Mouse (Mus musculus): ENCODE results near the gene Pex6. TPM values are rescaled to one million over a fixed set of nuclear protein-coding genes. Genes with fewer than 3 reads are reported as not detected.
A peak's percentile ranks its signal among the peaks of the same experiment; 100 is the strongest.
"Not testable (repeated sequence)": the region's sequence is repeated elsewhere in the genome, so short reads cannot be mapped to it uniquely, and the experiment has no call there.

Gene Pex6
- total RNA-seq, 2 experiments from 2014 or later = 17.6 to 19.6 TPM

DNA sequence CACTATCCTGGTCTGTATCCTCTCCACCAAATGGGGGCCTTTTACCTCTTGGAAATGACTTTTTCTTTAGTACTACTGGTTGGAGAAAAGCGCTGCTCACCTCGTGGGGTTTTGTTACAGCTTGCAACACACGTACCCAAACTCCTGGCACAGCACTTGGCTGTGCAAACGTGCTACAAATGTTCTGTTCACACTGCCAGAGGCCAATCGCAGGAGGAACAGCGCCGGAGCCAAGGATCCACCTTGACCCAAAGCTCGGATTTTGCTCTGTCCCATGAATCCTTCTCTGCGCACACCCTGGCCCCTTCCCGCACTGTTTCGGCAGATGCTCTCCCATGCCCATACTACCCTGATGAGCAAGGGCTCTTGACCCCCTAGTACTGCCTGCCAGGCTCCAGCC is 17.2 kb downstream of the Pex6 start:
- DNase-seq (ENCODE audit: low spot score in 2 of 2) = no peak

DNA sequence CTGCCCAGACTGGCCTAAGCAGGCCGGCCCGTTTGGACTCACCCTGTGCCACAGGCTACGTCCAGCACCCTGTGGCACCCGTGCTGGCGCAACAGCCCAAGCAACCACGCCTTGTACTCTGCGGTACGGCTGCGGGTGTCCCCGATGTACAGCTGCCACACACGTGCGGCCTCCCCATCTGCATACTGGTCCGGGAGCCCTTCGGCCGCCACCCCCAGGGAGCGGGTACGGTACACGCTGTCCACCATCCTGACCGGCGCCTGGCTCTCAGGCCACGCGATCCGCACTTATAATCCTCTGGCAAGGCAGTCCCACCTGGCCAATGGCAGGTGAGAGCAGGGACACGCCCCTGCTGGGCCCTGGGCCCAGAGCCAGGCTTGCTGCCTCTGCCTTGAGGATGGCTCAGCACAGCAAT is 17.6 kb downstream of the Pex6 start, which contains the start of gene Gnmt:
Gene Gnmt, minus strand, starts transcription at position 265 of the 415 bp plus-strand sequence.
- no peak for DNase-seq (ENCODE audit: low spot score in 2 of 2)

DNA sequence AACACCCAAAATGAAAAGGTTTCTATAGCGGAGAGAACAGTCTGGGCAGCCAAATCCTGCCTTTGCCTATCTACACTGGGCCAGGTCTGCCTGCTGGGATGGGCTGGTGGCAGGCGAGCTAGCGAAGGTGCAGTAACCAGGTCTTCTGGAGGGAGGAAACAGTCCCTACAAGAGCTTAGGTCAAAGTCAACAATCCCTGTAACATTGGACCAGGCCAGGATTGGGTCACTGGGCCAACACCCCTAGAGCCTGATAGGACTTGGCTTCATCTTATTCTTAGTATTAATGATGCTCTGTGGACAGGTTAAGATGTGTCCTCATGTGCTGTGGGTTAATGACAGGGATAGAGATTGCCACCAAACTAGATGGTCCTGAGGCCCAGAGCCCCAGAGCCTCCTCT is 22.8 kb downstream of the Pex6 start:
- no peak for DNase-seq (ENCODE audit: low spot score in 2 of 2)

DNA sequence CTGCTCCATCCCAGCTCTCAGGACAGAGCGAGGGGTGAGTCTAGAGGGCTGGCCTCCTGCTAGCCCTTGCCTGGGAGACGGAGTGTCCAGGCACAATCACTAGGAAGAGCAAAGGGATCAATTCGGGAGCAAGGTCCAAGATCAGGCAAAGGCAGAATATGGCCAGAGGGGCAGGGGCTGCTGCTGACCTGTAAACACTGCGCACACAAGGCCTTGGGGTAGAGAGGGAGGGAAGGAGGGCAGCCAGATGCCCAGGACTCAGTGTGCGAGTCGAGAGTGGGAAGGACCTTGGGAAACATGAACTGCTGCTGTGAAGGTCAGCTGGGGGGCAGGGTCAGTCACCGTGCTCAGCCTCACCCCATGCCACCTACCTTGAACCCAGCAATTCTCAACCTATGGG is 24.0 kb downstream of the Pex6 start:
- DNase-seq (ENCODE audit: low spot score in 2 of 2) = no peak

DNA sequence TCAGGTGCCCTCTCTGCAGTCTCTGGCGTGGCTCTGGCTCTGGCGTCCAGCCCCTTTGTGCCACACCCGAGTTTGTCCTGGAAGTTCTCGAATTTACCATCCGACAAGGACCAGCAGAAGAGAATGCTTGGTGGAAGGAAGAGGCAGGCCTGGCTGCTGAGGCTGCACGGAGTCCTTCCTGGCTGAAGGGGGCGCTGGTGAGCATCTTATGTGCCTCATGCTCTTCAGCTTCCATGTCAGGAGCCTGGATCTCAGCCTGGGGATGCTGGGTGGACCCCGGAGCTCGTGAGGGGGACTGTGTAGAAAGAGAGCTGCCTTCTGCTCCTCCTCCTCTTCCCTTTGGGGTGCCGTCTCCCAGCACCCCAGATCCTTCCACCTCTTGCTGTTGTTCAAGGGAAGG is 24.9 kb downstream of the Pex6 start:
- no peak for DNase-seq (ENCODE audit: low spot score in 2 of 2)

DNA sequence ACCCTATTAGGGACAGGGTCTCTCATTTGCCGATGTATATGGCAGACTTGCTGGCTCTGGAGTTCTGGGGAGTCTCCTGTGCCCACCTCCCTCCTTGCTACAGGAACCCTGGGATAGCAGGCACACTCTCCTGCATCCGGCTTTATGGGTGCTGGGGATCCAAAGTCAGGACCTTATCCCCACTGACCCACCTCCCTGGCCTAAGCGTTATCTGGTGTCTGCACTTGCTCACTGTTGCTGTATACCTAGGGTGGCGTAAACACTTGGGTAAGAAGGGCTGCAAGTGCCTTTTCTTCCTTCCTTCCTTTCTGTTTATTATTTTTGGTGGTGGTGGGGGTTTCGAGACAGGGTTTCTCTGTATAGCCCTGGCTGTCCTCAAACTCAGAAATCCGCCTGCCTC is 30.0 kb downstream of the Pex6 start:
- DNase-seq (ENCODE audit: low spot score in 2 of 2) = no peak

DNA sequence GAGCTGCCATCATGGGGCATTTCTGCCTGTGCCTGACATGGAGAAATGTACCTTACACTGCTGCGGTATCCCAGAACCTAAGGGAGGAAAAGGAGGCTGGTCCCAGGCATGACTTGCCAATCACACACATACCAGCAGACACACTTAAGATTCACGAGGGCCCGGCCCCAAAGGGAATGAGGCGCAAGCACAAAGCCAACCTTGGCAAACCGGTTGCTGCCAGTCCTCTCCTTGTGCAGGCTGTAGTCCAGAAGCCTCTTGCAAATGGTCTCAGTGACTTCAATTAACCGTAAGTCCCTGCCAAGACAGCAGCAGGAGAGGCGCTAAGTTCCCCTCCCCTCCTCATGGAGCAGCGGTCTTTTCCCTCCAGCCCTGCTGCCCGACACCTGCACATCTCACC is 31.7 kb downstream of the Pex6 start:
- DNase-seq (ENCODE audit: low spot score in 2 of 2) = no peak

DNA sequence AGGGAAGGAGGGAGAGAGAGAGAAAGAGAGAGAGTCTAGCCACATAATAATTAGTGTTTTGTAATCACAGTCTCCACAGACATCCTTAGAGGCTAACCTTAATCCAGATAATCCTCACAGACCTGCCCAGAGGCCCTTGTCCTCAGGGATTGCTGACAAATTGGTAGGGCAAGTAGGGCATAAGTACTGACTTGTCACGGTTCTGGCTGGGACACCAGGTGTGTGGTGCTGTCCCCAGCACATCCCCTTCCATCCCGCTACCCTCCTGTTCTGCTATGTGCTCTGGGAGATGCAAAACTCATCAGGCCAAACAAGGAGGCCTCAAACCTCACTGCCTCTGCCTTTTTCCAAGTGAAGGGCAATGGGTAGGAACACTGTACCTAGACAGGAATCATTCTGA is 34.2 kb downstream of the Pex6 start:
- no peak for DNase-seq (ENCODE audit: low spot score in 2 of 2)

DNA sequence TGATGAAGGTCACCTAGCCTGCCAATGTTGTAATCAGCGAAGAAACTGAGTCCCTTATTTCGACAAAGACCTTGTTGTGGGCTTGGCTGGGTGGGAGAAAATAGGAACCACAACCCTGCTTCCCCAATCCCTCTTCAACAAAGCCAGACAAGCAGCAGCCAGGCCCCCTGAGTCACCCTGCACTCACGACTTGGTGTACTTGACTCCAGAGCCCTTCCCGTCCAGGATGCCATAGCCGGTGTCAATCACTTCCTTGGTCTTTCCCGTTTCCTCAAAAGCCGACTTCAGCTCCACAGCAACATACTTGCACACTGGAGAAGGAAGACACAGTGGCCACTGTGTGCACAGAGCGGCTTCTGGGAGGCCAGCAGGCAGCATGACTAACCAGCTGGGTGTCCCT is 36.0 kb downstream of the Pex6 start:
- DNase-seq (ENCODE audit: low spot score in 2 of 2) = no peak

DNA sequence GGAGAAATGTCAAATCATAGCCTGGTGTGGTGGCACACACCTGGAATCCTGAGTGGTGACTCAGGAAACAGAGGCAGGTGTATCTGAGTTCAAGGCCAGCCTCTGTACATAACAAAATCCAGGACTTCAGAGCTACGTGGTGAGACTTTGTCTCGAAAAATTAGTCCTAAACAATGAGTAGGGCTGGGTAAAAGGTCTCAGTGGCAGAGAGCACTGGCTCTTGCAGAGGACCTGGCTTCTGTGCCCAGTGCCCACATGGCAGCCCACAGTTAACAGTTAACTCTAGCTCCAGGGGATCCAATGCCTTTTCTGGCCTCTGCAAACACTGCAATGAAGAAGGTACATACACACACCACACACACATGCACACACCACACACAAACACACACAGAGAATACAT is 36.5 kb downstream of the Pex6 start:
- no peak for DNase-seq (ENCODE audit: low spot score in 2 of 2)

DNA sequence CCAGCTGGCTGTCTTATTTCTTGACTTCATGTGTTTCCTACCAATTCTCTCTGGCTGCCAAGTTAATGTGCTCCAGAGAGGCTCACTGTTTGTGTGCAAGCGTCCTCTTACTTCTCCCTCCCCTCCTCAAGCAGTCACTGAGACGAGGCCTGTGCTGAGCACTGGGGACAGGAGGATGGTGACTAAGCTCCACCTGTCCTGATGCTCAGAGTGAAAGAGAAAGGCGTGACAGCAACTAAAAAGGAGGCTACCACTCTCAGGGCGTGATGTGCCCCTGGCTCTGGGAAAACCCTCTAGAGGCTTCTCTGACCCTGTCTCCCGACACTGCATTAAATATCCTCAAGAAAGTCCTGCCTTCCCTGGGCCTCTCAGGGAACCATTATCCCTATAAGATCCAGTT is 38.0 kb downstream of the Pex6 start:
- DNase-seq (ENCODE audit: low spot score in 2 of 2) = no peak

DNA sequence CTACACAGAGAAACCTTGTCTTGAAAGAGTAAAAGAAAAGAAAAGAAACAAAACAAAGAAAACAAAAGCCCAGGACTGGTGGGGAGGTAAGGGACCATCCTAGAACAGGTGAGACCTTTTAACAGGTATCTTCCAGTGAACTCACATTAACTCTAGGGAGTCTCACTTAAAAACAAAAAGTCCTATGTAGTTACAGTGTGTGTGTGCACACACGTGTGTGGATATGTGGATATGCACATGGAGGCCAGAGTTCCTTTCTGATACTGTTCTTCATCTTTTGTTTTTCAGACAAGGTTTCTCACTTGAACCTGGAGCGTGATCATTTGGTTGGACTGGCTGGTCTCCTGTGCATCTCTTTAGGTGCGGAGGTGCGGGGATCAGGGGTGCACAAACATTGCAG is 39.3 kb downstream of the Pex6 start:
- DNase-seq (ENCODE audit: low spot score in 2 of 2) = no peak

DNA sequence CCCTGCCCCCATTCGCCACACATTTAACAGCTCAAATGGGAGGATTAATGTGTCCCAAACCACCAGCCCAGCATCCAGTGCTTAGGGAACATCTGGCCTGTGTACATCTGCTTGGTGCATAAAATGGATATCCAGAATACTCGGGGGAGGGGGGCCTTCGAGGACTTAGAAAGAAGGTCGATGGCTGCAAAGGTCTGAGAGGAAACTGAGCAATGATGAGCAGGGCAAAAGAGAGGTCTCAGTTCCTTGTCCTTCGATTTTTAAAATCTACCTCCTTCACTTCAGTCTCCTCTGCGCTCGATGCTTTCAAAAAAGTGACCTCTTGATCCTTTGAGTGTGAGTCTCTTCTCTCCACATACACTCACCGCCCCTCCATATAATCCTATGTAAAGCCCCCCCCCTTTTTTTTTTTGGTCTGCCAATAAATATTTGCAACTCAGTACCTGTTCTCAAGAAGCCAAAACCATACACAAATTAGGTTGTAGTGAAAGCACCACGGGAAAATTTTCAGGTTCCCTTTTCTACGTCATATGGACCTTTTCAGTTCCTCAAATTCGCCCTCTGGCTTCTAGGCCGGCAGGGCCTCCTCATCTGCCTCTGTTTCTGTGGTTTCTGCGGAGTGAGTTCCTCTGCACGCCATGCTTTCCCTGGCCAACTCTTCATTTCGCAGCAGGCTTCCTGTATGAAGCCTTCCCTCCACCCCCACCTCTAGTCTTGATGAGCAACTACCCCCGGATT is 40.0 kb downstream of the Pex6 start:
- no peak for DNase-seq (ENCODE audit: low spot score in 2 of 2)

DNA sequence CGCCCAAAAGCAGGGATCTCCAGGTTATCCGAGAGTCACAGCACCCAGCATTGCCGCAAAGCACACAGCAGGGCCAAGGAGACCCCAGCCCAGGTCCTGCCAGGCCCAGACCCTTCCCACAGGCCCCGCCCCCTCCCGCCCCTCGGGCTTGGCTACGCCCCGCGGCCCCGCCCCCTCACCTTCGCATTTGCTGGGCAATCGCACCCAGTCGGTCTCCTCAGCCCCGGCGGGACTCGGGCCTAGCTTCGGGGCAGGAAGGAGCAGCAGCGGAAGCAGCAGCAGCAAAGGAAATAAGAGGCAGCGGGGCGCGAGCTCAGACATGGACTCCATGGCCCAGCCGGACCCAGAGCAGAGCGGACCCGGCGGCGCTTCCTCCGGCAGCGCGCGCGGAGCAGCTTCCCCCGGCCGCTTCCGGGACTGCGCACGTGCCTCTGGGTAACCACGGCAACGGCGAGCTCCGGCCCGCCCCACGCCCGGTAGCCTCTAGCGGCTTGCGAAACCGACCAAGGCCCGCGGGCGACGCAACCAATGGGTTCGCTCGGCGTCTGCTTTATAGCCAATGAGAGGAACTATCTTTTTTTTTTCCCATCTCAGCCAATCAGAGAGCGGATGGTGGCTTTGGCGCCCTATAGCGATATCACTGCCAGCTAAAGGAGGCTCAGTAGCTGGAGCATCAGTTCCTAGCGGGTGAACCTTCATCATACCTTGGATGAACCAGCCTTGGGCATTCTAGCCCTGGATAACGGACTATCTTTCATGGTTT is 40.7 kb downstream of the Pex6 start, which contains the start of gene Cnpy3:
Gene Cnpy3, minus strand, starts transcription at position 421 of the 763 bp plus-strand sequence.
- DNase-seq (ENCODE audit: low spot score in 2 of 2) = peak; percentile 97 to 99

DNA sequence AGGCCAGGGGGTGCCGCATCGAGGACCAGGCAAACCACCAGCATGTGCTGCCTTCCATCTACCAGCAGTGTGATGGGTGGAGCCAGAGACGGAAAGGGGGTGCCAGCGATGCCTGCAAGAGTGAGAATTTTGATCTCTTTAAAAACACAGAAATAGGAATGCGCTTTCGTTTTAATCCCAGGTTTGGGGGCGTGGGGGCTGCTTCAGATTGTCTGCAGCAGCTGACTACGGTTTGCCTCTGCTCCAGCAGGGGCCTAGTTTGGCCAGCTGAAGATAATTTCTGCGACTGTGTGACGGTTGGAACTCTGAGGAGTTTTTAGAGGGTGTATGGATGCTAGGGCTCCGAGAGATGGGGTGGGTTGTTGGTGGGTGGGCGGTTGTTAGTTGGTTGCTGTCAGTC is 47.5 kb downstream of the Pex6 start:
- DNase-seq (ENCODE audit: low spot score in 2 of 2) = no peak

DNA sequence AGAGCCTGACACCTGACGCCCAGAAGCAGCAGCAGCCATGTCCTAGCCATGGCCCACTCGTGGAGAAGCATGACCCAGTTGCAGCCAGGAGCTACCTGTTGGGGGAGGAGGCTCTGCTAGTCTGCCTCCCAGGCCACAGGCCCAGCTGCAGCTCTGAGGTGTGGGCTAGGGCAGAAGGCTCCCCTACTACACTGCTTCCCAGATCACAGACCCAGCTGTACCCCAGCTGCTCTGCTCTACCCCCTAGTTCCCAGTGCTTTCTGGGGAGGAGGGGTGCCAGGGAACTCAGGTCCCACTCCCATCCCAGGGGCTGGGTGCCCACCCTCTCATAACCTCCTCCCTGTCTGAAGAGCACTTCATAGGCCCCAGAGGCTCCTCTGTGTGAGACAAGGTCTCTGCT is 52.3 kb downstream of the Pex6 start, which contains the start of gene Ptcra:
Gene Ptcra, minus strand, starts transcription at position 169 of the 400 bp plus-strand sequence.
- no peak for DNase-seq (ENCODE audit: low spot score in 2 of 2)

DNA sequence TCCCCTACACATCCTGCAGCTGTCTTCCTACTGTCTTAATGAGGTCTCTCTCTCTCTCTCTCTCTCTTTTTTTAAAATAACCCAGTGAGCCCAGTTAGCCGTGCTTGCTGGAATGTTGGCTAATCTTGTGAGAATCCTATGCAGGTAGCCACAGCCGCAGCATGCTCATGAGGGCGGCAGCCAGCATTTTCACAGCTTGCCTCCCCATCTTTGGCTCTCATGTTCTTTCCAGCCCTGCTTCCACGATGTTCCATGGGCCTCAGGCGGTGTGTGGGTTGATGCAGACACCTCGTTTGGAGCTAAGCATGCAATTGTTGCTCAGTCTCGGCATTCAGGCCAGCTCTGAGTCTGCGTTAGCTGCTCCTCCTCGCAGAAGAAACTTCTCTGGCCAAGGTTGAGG is 53.7 kb downstream of the Pex6 start:
- DNase-seq (ENCODE audit: low spot score in 2 of 2) = not testable (repeated sequence)

DNA sequence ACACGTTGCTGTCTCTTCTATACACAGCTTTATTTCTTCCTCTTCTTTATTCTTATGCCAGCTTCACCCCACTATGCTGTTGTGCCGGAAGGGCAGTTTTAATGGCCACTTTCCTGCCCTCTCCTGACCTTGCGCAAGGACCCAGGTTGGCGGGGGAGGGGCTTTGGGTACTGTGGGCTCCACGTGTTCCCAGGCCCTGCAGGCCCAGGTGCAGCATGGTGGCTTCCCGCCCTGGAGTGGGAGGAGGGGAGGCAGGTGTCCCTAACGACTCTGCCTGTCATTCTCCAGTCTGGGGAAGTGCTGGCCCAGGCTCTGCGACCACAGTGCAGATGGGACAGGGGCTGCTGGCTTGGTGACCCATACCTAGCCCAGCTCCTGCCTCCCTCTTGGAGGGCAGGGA is 56.6 kb downstream of the Pex6 start:
- DNase-seq (ENCODE audit: low spot score in 2 of 2) = no peak

DNA sequence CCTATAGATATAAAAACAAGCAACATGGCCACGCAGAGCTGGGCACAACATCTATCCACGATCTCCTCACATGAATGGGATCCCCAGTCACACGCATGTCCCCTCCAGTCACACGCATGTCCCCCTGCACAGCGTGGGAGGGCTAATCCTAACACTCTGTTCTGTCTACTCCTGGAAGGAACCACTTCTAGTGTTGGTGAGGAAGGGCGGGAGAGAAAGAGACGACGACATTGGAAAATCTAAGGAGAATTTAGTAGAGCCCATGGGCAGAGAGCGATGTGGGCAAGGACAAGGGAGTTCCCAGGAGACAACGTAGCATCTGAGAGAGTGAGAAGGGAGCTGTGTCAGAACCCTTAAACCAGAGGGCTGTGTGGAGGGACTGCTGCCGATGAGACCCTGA is 59.3 kb downstream of the Pex6 start:
- DNase-seq (ENCODE audit: low spot score in 2 of 2) = no peak

DNA sequence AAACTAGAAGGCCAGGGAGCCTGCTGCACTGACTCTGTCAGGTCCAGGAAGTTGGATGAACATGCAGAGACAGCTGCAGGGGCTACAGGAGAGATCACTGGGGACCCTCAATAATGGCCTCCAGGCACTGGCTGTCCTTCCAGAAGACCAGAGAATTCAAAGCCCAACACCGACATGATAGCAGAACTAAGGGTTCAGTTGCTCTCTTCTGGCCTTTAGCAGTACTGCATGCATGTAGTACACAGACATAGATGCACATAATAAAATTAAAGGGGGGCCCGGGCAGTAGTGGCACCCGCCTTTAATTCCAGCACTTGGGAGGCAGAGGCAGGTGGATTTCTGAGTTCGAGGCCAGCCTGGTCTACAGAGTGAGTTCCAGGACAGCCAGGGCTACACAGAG is 59.8 kb downstream of the Pex6 start:
- no peak for DNase-seq (ENCODE audit: low spot score in 2 of 2)

DNA sequence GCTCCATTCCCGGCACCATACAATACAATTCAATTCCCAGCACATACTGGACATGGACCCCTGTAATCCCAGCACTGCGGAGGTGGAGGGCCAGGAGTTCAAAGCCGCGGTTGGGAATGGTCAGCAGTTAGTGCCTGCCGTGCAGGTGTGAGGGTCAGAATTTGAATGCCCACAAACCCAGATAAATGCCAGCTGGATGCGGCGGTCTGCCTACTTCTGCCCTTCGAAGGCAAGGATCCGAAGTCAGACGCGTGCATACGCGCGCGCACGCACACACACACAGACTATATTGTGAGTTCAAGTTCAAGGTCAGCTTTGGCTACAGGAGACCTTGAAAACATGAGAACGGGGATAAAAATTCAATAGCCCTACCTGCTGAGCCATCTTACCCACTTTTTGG is 60.4 kb downstream of the Pex6 start:
- DNase-seq (ENCODE audit: low spot score in 2 of 2) = no peak

DNA sequence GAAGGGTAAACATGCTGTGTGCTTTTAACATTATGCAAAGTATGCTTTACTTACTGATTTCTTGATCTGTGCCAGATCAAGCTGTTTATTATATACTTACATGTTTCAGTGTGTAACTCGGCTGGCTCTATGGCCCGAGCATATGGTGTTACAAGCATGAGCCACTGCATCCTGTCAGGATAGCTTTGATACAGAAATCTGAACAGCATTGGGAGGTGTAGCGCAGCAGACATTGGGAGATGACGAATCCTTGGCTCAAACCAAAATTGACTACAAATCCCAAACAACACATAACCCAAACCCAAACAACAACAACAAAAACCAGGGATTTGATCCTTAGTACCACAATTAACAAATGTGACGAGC is 60.8 kb downstream of the Pex6 start:
- no peak for DNase-seq (ENCODE audit: low spot score in 2 of 2)

All from gastrocnemius, postnatal 4 days (tissue).